Mouse (Mus musculus) kidney, adult 11 months (tissue): ENCODE data around the gene Wdr25.
A peak's percentile ranks its signal among the peaks of the same experiment; 100 is the strongest.

ENCODE experiments used
- DNase-seq: peaks from one replicate; pipeline ENCODE4 v3.0.0; 2022

Wdr25 gene

GRCm38 (mm10) chr12:108994436-108995031 is 101.1 kb downstream of the Wdr25 start:
- peak; percentile 35 for DNase-seq

GRCm38 (mm10) chr12:108995976-108996636 is 102.7 kb downstream of the Wdr25 start:
- no peak for DNase-seq

GRCm38 (mm10) chr12:108997249-108997648 is 103.8 kb downstream of the Wdr25 start:
- DNase-seq = no peak

- DNase-seq = no peak
Observed at GRCm38 (mm10) chr12:109002978-109003377, 109.5 kb downstream of the Wdr25 start.

- DNase-seq = no peak
Observed at GRCm38 (mm10) chr12:109010070-109010649, 116.7 kb downstream of the Wdr25 start.

- no peak for DNase-seq
Observed at GRCm38 (mm10) chr12:109022181-109022691, 128.8 kb downstream of the Wdr25 start.

- no peak for DNase-seq
Observed at GRCm38 (mm10) chr12:109022966-109023365, 129.5 kb downstream of the Wdr25 start.

- no peak for DNase-seq
Observed at GRCm38 (mm10) chr12:109023780-109024179, 130.3 kb downstream of the Wdr25 start.

GRCm38 (mm10) chr12:109037026-109037425 is 143.6 kb downstream of the Wdr25 start:
- no peak for DNase-seq

GRCm38 (mm10) chr12:109038179-109038819 is 144.9 kb downstream of the Wdr25 start:
- DNase-seq = no peak

- no peak for DNase-seq
Observed at GRCm38 (mm10) chr12:109039311-109039710, 145.9 kb downstream of the Wdr25 start.

GRCm38 (mm10) chr12:109044497-109044896 is 151.1 kb downstream of the Wdr25 start:
- DNase-seq = no peak

GRCm38 (mm10) chr12:109045581-109045980 is 152.2 kb downstream of the Wdr25 start:
- no peak for DNase-seq

GRCm38 (mm10) chr12:109049949-109050348 is 156.5 kb downstream of the Wdr25 start:
- no peak for DNase-seq

- DNase-seq = no peak
Observed at GRCm38 (mm10) chr12:109053020-109053806, 159.8 kb downstream of the Wdr25 start.

GRCm38 (mm10) chr12:109057736-109058135 is 164.3 kb downstream of the Wdr25 start:
- DNase-seq = no peak

- DNase-seq = no peak
Observed at GRCm38 (mm10) chr12:109058660-109059059, 165.2 kb downstream of the Wdr25 start.

GRCm38 (mm10) chr12:109067561-109068135 is 174.2 kb downstream of the Wdr25 start:
- no peak for DNase-seq

- no peak for DNase-seq
Observed at GRCm38 (mm10) chr12:109068167-109068653, 174.8 kb downstream of the Wdr25 start, which contains the start of gene Begain. Begain (minus strand) TSS chr12:109068217.

GRCm38 (mm10) chr12:109068738-109069137 is 175.3 kb downstream of the Wdr25 start:
- no peak for DNase-seq

GRCm38 (mm10) chr12:109069751-109070150 is 176.3 kb downstream of the Wdr25 start:
- DNase-seq = no peak

GRCm38 (mm10) chr12:109071248-109071647 is 177.8 kb downstream of the Wdr25 start:
- DNase-seq = peak; percentile 17
